Mouse (Mus musculus): Measurements from ENCODE around the gene Olfr470.
"Not testable (repeated sequence)": the region's sequence is repeated elsewhere in the genome, so short reads cannot be mapped to it uniquely, and the experiment has no call there.

Gene Olfr470

GRCm38 (mm10) chr7:107847390-107847789 is at the start of gene Olfr470:
Olfr470 (minus strand) TSS chr7:107847490.
- DNase-seq = not testable (repeated sequence)

GRCm38 (mm10) chr7:107841719-107842118 is 5.6 kb downstream of the Olfr470 start:
- DNase-seq = no peak

GRCm38 (mm10) chr7:107825441-107825840 is 21.8 kb downstream of the Olfr470 start, which contains the start of gene Olfr469:
Olfr469 (minus strand) TSS chr7:107825541.
- not testable (repeated sequence) for DNase-seq

DNA sequence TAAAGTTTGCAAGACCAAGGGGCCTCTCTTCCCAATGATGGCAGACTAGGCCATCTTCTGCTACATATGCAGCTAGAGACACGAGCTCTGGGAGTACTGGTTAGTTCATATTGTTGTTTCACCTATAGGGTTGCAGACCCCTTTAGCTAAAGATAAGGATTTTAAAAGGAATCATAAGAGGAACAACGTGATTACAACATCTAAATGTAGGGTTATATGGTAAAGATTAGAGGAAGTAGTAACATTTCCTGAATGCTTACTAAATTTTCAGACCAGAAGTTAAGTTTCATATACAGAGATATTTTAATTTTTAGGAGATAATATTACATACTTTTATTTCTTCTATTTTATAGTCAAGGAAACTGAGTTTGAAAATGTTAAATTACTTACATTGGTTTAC is 23.4 kb downstream of the Olfr470 start:
- DNase-seq = not testable (repeated sequence)

- no peak for DNase-seq
Measured at GRCm38 (mm10) chr7:107819442-107819841, 27.8 kb downstream of the Olfr470 start.

DNA sequence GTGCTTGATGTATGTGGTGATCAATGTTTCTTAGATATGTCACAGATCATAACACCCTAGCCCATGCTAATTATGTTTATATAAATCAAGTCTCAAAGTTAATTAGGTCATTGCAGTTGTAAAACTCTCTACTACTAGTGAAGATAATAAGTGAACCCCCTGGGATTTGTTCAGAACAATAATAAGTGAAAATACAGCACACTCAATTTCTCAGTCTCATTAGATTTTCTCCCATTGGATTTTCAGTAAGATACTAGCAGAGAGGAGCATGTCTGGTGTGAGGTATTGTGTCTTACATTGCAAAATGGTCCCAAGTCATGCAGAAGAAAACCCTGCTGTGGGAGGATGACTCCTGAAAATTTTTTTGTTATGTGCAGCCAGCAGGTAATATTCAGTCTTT is 35.3 kb downstream of the Olfr470 start, which contains the start of gene Olfr467:
Olfr467 (plus strand) TSS at position 301 of the 400 bp plus-strand sequence.
- DNase-seq = no peak

- DNase-seq = no peak
Measured at GRCm38 (mm10) chr7:107802138-107802537, 45.2 kb downstream of the Olfr470 start.

- DNase-seq = no peak
Measured at GRCm38 (mm10) chr7:107801108-107801507, 46.2 kb downstream of the Olfr470 start, which contains the start of gene Ovch2. Ovch2 (minus strand) TSS chr7:107801208.

DNA sequence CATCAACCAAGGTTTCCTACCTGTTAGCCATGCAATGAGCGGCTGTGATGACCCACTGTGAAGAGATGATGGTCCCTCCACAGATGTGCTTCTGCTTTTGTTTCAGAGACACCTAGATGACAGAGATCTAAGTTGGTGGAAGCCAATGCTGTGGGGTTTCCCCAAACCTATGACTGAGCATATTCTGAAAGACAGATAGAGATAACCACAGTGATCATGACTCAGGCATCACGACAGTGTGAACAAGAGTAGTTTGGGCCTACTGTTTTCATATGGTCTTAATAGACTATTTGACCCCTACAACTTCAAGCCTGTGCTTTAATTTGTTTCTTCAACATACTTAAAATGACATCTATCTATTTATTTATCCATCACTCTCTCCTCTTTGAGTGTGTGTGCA is 50.8 kb downstream of the Olfr470 start:
- DNase-seq = no peak
